Mouse (Mus musculus) cortical plate, adult 2 months (tissue): ENCODE measurements around the gene Cdkn1c.
A peak's percentile ranks its signal among the peaks of the same experiment; 100 is the strongest.

Source experiments
- CTCF ChIP-seq: fragments of 200-500 bp; IDR thresholded peaks from 2 replicates; pipeline ENCODE4 v1.5.1; 2011; ENCODE audit warnings: mild to moderate bottlenecking, control low read depth, low read length; ENCODE audit not compliant: insufficient read depth; ENCODE audit errors: extremely low read depth
- POLR2A ChIP-seq: fragments of 200-500 bp; IDR thresholded peaks from 2 replicates; pipeline ENCODE4 v1.6.1; 2011; ENCODE audit warnings: mild to moderate bottlenecking, low read length, control low read depth; ENCODE audit not compliant: insufficient read depth; ENCODE audit errors: extremely low read depth

- TF ChIP-seq CTCF (peak; percentile 48), POLR2A (no peak)
Measured at GRCm38 (mm10) chr7:143505823-143506222, 45.0 kb upstream of the Cdkn1c start.
